Mouse (Mus musculus) hindbrain, embryonic 16.5 days (tissue): ENCODE measurements around the gene Tcp10c. TPM values are rescaled to one million over a fixed set of nuclear protein-coding genes. Genes with fewer than 3 reads are reported as not detected.
"Not testable (repeated sequence)": the region's sequence is repeated elsewhere in the genome, so short reads cannot be mapped to it uniquely, and the experiment has no call there.

Experiments used
- ATAC-seq: fragments of 200-750 bp; cut with Nextera tagmentation; 2 replicates; pipeline ENCODE4 v1.8.0; 2017; ENCODE audit warnings: moderate TSS enrichment, moderate library complexity
- H3K27ac ChIP-seq: fragments of 300-500 bp; sonication (generic); 2 replicates; pipeline ENCODE4 v1.5.1; 2014; ENCODE audit warnings: low read depth, mild to moderate bottlenecking, control low read depth, low read length, moderate library complexity
- H3K27me3 ChIP-seq: fragments of 300-500 bp; sonication (generic); replicated peaks from 2 replicates; pipeline ENCODE4 v1.6.1; 2014; ENCODE audit warnings: low read length; ENCODE audit not compliant: control insufficient read depth, insufficient read depth
- H3K36me3 ChIP-seq: fragments of 300-500 bp; sonication (generic); 2 replicates; pipeline ENCODE4 v1.6.1; 2014; ENCODE audit warnings: mild to moderate bottlenecking, low read length, moderate library complexity, mixed read lengths; ENCODE audit not compliant: control insufficient read depth, insufficient read depth
- H3K4me1 ChIP-seq: fragments of 300-500 bp; sonication (generic); 2 replicates; pipeline ENCODE4 v1.6.1; 2014; ENCODE audit warnings: low read depth, low read length; ENCODE audit not compliant: control insufficient read depth, insufficient read depth
- H3K4me2 ChIP-seq: fragments of 300-500 bp; sonication (generic); 2 replicates; pipeline ENCODE4 v1.6.1; 2014; ENCODE audit warnings: mild to moderate bottlenecking, low read length, control low read depth, moderate library complexity
- H3K4me3 ChIP-seq: fragments of 300-500 bp; sonication (generic); 2 replicates; pipeline ENCODE4 v1.5.1; 2014; ENCODE audit warnings: mild to moderate bottlenecking, low read length, control low read depth, moderate library complexity
- H3K9ac ChIP-seq: fragments of 300-500 bp; sonication (generic); 2 replicates; pipeline ENCODE4 v1.6.1; 2014; ENCODE audit warnings: low read depth, mild to moderate bottlenecking, control low read depth, low read length, moderate library complexity
- H3K9me3 ChIP-seq: fragments of 300-500 bp; sonication (generic); 2 replicates; pipeline ENCODE4 v1.6.1; 2014; ENCODE audit warnings: mild to moderate bottlenecking, low read length, moderate library complexity; ENCODE audit not compliant: control insufficient read depth
- WGBS: fragments of 180-500 bp; shearing (Covaris S2); extraction: QIAGEN DNeasy Blood & Tissue Kit; methylation state at CpG from one replicate; pipeline ENCODE4 v1.1.7; 2014; 5-methylcytosine and 5-hydroxymethylcytosine counted together
- polyA plus RNA-seq: library from polyadenylated mRNA; unstranded; fragments of >200 nt; fragmentation: Nextera tagmentation; extraction: Ambion mirVana; gene quantifications from 2 replicates; pipeline ENCODE4 v1.2.1, GENCODE M21; 2015

Tcp10c gene
- polyA plus RNA-seq, 1 experiment from 2014 or later: not detected

DNA sequence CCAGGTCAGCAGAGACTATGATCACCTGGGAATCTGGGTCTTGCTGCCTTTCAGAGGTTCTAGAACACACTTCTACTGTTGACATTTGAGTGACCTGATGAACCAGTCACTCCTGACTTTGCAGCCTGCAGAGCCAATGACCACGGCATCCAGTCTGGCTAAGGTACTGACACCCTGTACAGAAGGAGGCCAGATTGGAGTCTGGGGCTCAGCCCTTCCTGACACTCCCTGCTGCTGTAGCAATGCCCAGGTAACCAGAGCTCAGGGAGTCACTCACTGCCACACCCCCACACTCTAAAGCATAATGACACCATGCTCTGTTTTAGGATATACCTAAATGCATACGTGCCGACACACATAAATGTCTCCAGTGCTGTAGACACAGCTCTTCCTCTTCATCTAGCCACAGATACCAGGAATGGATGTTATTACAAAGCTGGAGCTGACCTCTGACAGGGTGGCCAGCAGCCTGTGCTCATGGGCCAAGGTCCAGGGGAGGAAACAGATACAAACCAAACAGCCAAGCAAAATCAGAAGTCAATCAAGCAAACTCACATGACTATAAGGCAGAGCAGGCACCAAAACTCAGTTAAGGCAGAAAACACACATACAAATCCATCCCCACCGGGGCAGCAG lies 53.4 kb downstream of the Tcp10c start:
- 99% methylated on average over 3 of the region's 4 CpGs for WGBS
- not testable (repeated sequence) for ATAC-seq

DNA sequence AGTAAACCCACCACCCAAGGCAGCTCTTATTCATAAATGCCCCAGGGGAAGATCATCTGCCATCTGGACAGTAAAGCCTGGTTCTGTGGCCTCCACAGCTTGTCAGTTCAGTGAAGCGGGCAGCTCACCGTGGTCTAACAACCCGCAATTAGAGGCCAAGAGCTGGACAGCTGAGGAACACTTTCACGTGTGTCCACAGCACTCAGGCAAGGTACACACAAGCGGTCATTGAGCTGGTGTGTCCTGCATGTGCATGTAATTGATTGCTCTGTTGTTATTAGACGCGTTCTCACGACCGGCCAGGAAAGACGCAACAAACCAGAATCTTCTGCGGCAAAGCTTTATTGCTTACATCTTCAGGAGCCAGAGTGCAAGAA lies 53.9 kb downstream of the Tcp10c start:
- H3K27me3 ChIP-seq, H3K4me3 ChIP-seq, H3K9ac ChIP-seq, H3K9me3 ChIP-seq, ATAC-seq, H3K4me2 ChIP-seq, H3K4me1 ChIP-seq, H3K36me3 ChIP-seq, H3K27ac ChIP-seq: not testable (repeated sequence)
- 96% methylated on average over 8 of the region's 11 CpGs for WGBS

More for the DNA sequence above, 53.4 kb downstream of the Tcp10c start:
- H3K27ac ChIP-seq, H3K4me2 ChIP-seq, H3K36me3 ChIP-seq, H3K4me1 ChIP-seq, H3K9ac ChIP-seq, H3K9me3 ChIP-seq, H3K27me3 ChIP-seq, H3K4me3 ChIP-seq: not testable (repeated sequence)

DNA sequence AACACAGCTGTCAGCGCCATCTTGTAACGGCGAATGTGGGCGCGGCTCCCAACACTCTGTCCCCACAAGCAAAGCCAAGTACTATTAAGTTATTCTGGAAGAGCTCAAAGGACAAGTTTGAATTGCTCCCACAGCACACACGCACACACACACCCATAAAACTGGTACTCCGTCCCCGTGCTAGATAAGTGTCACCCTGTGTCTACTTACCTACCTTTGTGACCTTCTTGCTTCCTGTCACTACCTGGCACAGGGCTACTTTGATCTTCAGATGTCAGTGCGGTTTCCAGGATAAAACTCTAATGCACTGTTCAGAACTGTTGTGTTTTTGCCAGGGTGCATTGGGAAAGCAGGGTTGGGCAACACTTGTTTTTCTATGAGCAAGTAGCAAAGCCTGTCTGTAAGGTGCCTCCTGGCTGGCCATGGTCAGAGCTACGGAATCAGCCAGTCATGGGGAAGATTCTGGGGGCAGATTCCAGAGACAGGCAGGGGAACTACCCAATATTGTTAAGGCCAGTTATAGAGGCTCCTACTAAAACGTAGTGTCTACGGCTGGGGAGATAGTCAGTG lies 66.7 kb downstream of the Tcp10c start:
- not testable (repeated sequence) for H3K4me1 ChIP-seq, ATAC-seq, H3K4me3 ChIP-seq, H3K9me3 ChIP-seq, H3K9ac ChIP-seq, H3K27ac ChIP-seq, H3K27me3 ChIP-seq, H3K36me3 ChIP-seq, H3K4me2 ChIP-seq
- 92% methylated on average over 9 of the region's 12 CpGs for WGBS

DNA sequence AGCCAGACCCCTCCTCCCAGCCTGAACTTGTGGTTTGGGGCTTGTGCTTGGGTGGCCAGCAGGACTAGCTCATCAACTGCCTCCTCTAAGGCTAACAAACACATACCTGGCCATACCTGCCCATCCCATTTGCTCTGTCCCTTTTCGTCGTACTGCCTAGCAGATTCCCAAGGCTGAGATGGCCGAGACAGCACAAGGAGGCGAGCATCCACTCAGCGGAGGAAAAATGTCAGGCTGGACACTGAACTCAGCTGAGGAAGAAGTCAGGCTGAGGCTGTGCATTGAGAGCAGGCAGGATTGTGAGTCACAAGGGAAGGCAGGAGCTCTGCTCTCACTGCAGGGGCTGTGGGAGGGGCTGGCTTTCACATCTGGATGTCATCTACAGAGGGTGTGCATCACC lies 68.3 kb downstream of the Tcp10c start:
- not testable (repeated sequence) for H3K9me3 ChIP-seq, H3K4me1 ChIP-seq, H3K27me3 ChIP-seq, H3K27ac ChIP-seq, H3K4me3 ChIP-seq, H3K36me3 ChIP-seq, ATAC-seq, H3K9ac ChIP-seq, H3K4me2 ChIP-seq
- 85% methylated on average over 5 of the region's 5 CpGs for WGBS

DNA sequence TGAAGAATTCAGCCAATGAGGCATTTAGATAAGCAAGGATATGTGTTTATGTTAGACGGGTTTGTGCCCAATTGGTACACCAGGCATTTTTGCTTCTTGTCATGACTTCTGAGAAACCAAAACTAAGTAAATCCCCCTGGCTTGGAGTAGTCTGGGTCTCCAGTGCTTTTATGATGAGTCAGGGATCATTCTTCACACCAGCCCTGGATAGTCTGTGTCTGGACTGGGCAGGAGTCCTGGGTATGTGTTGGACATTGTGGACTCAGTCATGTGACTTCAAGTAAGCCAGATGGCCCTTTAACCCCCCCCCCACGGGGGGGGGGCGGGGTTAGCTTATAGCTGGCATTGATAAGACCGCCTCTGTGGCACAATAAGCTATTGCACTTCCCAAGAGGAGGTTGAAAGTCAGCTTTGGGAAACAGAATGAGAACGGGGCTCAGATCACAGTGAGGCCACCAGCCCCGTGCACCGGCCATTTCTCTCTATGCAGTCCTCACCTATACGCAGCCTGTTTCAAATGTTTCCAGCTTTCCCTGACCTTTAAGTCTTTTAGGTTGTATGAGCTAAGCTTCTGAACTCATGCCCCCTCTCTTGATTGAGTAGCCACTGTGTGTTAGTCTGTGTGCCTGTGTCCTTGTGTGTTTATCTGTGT lies 69.1 kb downstream of the Tcp10c start:
- H3K27me3 ChIP-seq, H3K9ac ChIP-seq, H3K4me2 ChIP-seq, H3K27ac ChIP-seq, H3K4me1 ChIP-seq, H3K4me3 ChIP-seq, H3K9me3 ChIP-seq, H3K36me3 ChIP-seq: not testable (repeated sequence)
- 68% methylated on average over 8 of the region's 8 CpGs for WGBS
- 0 out of 2 replicates have a peak, but pooled peaks have one; percentile 42 for ATAC-seq

DNA sequence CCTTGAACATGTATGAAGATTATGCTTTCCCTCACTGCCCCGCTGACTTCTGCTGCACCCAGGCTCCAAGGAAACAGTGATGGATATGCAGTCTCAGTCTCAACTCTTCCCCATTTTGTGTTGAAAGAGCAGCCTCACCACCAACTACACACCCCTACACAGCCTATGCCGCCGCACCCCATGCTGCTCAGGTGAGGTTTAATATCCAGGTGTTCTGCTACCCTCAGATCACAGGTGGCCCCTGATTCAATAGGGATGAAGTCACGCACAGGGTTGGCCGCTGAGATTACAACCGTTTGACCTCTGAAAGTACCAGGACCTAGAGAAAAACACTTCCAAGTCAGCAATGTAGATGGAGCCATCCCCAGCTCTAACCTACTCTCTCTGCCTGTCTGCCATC lies 69.9 kb downstream of the Tcp10c start:
- not testable (repeated sequence) for H3K4me1 ChIP-seq, H3K9ac ChIP-seq, ATAC-seq, H3K4me2 ChIP-seq, H3K27ac ChIP-seq, H3K36me3 ChIP-seq, H3K9me3 ChIP-seq, H3K27me3 ChIP-seq, H3K4me3 ChIP-seq
- WGBS: 92% methylated on average over 6 of the region's 6 CpGs

DNA sequence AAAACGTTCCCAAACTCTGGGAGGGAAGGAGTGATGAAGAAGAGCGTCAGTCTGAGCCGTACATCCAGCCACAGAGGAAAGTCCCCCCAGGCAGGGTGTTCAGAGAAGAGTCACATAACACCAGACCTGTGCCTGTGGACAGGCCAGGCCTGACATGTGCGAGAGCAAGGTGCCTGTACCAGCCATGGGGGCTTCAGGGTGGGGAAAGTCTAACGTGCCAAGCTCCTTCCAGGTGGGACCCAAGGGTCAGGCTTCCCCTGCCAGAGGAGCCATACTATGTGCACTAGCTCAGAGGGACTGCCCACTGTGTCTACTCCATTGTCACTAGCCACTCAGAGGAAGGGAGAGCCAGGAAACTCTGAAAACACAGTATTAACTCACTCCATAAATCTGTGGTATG lies 71.3 kb downstream of the Tcp10c start:
- 80% methylated on average over 2 of the region's 5 CpGs for WGBS
- ATAC-seq, H3K36me3 ChIP-seq, H3K27ac ChIP-seq, H3K4me2 ChIP-seq, H3K9ac ChIP-seq, H3K4me3 ChIP-seq, H3K4me1 ChIP-seq, H3K27me3 ChIP-seq, H3K9me3 ChIP-seq: not testable (repeated sequence)

DNA sequence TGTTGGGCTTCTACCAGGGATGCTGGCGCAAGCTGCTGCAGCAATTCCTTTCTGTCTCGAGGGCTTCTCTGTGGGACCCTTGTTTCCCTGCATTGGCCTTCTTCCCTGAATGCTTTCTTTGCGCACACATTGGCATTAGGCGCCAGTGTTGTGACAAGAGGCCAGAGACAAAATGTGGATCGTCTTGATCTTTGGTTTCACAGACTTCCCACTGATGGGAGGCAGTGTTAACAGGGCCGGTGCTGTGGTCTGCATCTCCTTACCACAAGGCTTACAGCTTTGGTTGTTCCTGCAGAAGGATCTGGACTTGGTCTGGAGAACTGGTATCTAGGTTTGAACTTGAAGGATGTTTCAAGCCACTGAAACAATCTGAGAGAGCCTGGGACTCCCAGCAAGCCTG lies 72.1 kb downstream of the Tcp10c start:
- not testable (repeated sequence) for H3K27me3 ChIP-seq, H3K9me3 ChIP-seq, H3K4me1 ChIP-seq, H3K36me3 ChIP-seq, H3K27ac ChIP-seq, H3K9ac ChIP-seq, H3K4me3 ChIP-seq, H3K4me2 ChIP-seq
- ATAC-seq: peak; percentile 54; the same call in 1 of the 2 replicates
- 95% methylated on average over 4 of the region's 6 CpGs for WGBS
